Mouse (Mus musculus): ENCODE data around the gene Olfr748. TPM values are rescaled to one million over a fixed set of nuclear protein-coding genes. Genes with fewer than 3 reads are reported as not detected.
"Not testable (repeated sequence)": the region's sequence is repeated elsewhere in the genome, so short reads cannot be mapped to it uniquely, and the experiment has no call there.

Olfr748 gene
- not detected in 2 replicates for polyA plus RNA-seq (2014; fragmentation: Nextera tagmentation; extraction: Ambion mirVana)

DNA sequence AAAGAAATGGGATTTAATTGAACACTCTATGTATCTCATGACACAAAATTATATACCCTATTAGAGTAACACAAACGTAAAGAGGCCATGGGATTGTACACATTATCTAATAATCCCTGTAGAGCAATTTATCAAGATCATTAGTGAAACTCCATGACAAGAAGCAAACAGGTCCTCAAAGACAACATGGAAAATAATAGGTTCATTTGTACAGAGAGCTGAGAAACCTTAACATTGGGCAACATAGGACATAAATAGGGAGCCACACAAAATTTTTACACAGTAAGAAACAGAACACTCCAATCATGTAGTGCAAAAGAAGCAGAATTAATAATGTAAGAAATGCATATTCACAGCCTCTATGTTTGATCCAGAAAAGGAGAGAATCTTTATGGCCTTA is at the start of gene Olfr748:
Gene Olfr748 (plus strand): TSS at position 301 of the 400 bp plus-strand sequence.
- WGBS = 71% methylated on average over 1 of the region's 1 CpGs
- Histone ChIP-seq H3K4me3 (ENCODE audit: low read depth, low read length) (no peak within 1 kb of the TSS), H3K9ac (ENCODE audit: low read length) (no peak within 1 kb of the TSS), H3K27me3 (ENCODE audit: control insufficient read depth, insufficient read depth, low read length) (no peaks in the 10 kb centered on the region), H3K27ac (replicated peaks; ENCODE audit: low read depth, low read length) (no peak within 1 kb of the TSS), H3K36me3 (ENCODE audit: control insufficient read depth, insufficient read depth, low read length) (no peaks in the 10 kb centered on the region), H3K4me2 (ENCODE audit: low read depth, severe bottlenecking) (no peak within 1 kb of the TSS), H3K9me3 (ENCODE audit: control insufficient read depth, low read length) (no peaks in the 10 kb centered on the region), H3K4me1 (ENCODE audit: control insufficient read depth, insufficient read depth, low read length) (no peaks in the 10 kb centered on the region)
- ATAC-seq (ENCODE audit: insufficient number of reproducible peaks, low FRiP score, low TSS enrichment, low read depth) = no peak
- DNase-seq (ENCODE audit: low spot score) = no peak

DNA sequence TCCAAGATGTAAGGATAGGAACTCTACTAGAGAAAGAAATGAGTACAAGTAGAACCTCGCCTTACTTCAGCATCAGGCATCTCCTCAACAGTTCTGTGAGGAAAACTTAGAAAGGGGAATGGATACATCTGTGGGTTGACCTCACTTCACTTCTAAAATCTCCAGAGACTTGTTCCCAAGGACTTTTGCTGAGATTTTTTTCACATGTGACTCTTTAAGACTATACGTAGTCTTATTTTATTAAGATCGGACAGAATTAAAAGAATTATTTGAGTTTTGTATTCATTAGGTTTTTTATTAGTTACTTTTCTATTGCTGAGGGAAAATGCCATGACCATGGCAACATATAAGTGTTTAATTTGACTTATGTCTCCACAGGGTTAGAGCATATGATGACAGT is 14.1 kb upstream of the Olfr748 start, which contains the start of gene Olfr747:
Gene Olfr747 (minus strand): TSS at position 101 of the 400 bp plus-strand sequence.
- no peaks in the 10 kb centered on the region for H3K4me1 ChIP-seq (ENCODE audit: control insufficient read depth, insufficient read depth, low read length)
- H3K36me3 ChIP-seq (ENCODE audit: control insufficient read depth, insufficient read depth, low read length) = no peaks in the 10 kb centered on the region
- 90% methylated on average over 3 of the region's 3 CpGs for WGBS
- H3K27ac ChIP-seq (replicated peaks; ENCODE audit: low read depth, low read length) = no peak within 1 kb of the TSS
- H3K9me3 ChIP-seq (ENCODE audit: control insufficient read depth, low read length) = no peaks in the 10 kb centered on the region
- H3K4me3 ChIP-seq (ENCODE audit: low read depth, low read length) = no peak within 1 kb of the TSS
- no peak within 1 kb of the TSS for H3K4me2 ChIP-seq (ENCODE audit: low read depth, severe bottlenecking)
- H3K9ac ChIP-seq (ENCODE audit: low read length) = no peak within 1 kb of the TSS
- DNase-seq (ENCODE audit: low spot score) = no peak
- no peaks in the 10 kb centered on the region for H3K27me3 ChIP-seq (ENCODE audit: control insufficient read depth, insufficient read depth, low read length)
- no peak for ATAC-seq (ENCODE audit: insufficient number of reproducible peaks, low FRiP score, low TSS enrichment, low read depth)

DNA sequence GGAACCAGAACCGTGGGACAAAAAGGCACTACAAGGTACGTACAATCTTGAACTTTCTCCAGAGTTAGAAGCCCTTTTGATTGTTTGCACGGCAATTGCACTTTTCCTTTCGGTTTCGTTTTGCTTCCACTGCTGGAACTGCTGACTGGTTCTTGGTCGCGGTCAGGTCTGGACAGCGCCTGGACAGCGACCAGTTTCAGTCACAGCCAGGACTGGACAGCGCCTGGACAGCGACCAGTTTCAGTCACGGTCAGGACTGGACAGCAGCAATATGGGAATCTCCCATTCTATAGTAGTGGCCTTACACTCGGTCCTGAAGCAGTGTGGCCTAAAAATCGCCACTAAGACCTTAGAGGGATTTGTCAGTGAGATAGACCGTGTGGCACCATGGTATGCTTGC is 12.7 kb downstream of the Olfr748 start:
- H3K9ac ChIP-seq (ENCODE audit: low read length); H3K36me3 ChIP-seq (ENCODE audit: control insufficient read depth, insufficient read depth, low read length); H3K27me3 ChIP-seq (ENCODE audit: control insufficient read depth, insufficient read depth, low read length); H3K9me3 ChIP-seq (ENCODE audit: control insufficient read depth, low read length); ATAC-seq (ENCODE audit: insufficient number of reproducible peaks, low FRiP score, low TSS enrichment, low read depth); H3K4me3 ChIP-seq (ENCODE audit: low read depth, low read length); H3K4me1 ChIP-seq (ENCODE audit: control insufficient read depth, insufficient read depth, low read length); H3K4me2 ChIP-seq (ENCODE audit: low read depth, severe bottlenecking); H3K27ac ChIP-seq (replicated peaks; ENCODE audit: low read depth, low read length): not testable (repeated sequence)
- peak; percentile 23 for DNase-seq (ENCODE audit: low spot score)
- 92% methylated on average over 15 of the region's 15 CpGs for WGBS

DNA sequence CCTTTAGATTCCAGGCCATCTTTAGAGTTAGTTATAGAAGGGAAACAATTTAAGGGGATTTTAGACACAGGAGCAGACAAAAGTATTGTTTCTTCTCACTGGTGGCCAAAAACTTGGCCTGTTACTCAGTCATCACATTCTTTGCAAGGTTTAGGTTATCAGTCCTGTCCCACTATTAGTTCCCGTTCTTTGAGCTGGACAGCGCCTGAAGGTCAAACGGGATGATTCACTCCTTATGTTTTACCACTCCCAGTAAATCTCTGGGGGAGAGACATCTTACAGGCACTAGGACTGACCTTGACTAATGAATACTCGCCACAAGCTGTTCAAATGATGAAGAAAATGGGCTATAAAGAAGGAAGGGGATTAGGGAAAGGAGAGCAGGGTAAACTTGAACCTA is 15.2 kb downstream of the Olfr748 start:
- not testable (repeated sequence) for H3K27me3 ChIP-seq (ENCODE audit: control insufficient read depth, insufficient read depth, low read length)

DNA sequence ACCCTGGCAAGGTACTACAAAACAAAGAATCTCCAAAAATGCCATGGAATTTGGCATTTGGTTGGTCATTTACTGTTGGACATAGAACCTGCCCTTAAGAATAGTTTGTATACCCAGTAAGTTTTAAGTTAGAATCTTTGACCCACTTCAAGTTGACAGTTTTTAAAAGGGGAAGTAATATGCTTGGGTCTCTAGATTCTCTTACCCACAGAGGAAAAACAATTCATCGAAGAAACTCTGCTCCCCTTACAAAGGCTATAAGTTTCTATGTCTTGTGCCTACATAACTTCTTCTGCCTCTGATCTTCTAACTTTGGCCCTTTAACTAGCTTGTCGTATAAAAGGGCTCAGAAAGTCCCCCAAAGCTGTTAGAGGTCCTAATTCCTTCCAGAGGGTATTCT is 33.2 kb downstream of the Olfr748 start:
- ATAC-seq (ENCODE audit: insufficient number of reproducible peaks, low FRiP score, low TSS enrichment, low read depth) = no peak
- 72% methylated on average over 2 of the region's 2 CpGs for WGBS

More for the DNA sequence above, 15.2 kb downstream of the Olfr748 start:
- not testable (repeated sequence) for H3K36me3 ChIP-seq (ENCODE audit: control insufficient read depth, insufficient read depth, low read length); H3K4me2 ChIP-seq (ENCODE audit: low read depth, severe bottlenecking); H3K4me1 ChIP-seq (ENCODE audit: control insufficient read depth, insufficient read depth, low read length); H3K4me3 ChIP-seq (ENCODE audit: low read depth, low read length); H3K9ac ChIP-seq (ENCODE audit: low read length); H3K27ac ChIP-seq (replicated peaks; ENCODE audit: low read depth, low read length); DNase-seq (ENCODE audit: low spot score); H3K9me3 ChIP-seq (ENCODE audit: control insufficient read depth, low read length); ATAC-seq (ENCODE audit: insufficient number of reproducible peaks, low FRiP score, low TSS enrichment, low read depth)
- WGBS = 83% methylated on average over 3 of the region's 4 CpGs

DNA sequence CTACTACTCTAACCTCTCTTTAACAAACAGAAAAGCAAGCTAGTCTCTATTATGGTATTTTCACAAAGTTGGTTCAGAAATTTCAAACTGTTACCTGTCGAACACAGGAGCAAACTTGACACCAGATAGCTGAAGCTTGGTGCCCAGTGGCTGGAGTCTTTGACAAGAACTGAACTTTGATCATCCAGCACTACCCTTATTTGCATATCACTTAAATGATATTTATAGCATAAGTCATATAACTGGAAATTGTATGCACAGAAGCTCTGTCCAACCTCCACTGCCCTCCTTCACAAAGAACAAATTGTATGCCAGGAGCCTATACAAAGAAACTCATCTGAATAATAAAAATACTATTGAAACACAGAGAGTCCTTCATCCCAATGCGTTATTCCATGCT is 34.4 kb downstream of the Olfr748 start:
- no peak for ATAC-seq (ENCODE audit: insufficient number of reproducible peaks, low FRiP score, low TSS enrichment, low read depth)
- Histone ChIP-seq H3K4me3 (ENCODE audit: low read depth, low read length) (no peak overlapping the region), H3K9ac (ENCODE audit: low read length) (no peak overlapping the region), H3K4me2 (ENCODE audit: low read depth, severe bottlenecking) (no peak overlapping the region), H3K4me1 (ENCODE audit: control insufficient read depth, insufficient read depth, low read length) (no peaks in the 10 kb centered on the region), H3K36me3 (ENCODE audit: control insufficient read depth, insufficient read depth, low read length) (no peaks in the 10 kb centered on the region), H3K27ac (replicated peaks; ENCODE audit: low read depth, low read length) (no peak overlapping the region), H3K27me3 (ENCODE audit: control insufficient read depth, insufficient read depth, low read length) (no peaks in the 10 kb centered on the region), H3K9me3 (ENCODE audit: control insufficient read depth, low read length) (no peaks in the 10 kb centered on the region)
- WGBS = 82% methylated on average over 2 of the region's 2 CpGs
- DNase-seq (ENCODE audit: low spot score) = no peak

More for the DNA sequence above, 33.2 kb downstream of the Olfr748 start:
- DNase-seq (ENCODE audit: low spot score) = no peak
- Histone ChIP-seq H3K4me2 (ENCODE audit: low read depth, severe bottlenecking) (no peak overlapping the region), H3K9me3 (ENCODE audit: control insufficient read depth, low read length) (no peaks in the 10 kb centered on the region), H3K4me3 (ENCODE audit: low read depth, low read length) (no peak overlapping the region), H3K4me1 (ENCODE audit: control insufficient read depth, insufficient read depth, low read length) (no peaks in the 10 kb centered on the region), H3K27ac (replicated peaks; ENCODE audit: low read depth, low read length) (no peak overlapping the region), H3K36me3 (ENCODE audit: control insufficient read depth, insufficient read depth, low read length) (no peaks in the 10 kb centered on the region), H3K27me3 (ENCODE audit: control insufficient read depth, insufficient read depth, low read length) (no peaks in the 10 kb centered on the region), H3K9ac (ENCODE audit: low read length) (no peak overlapping the region)

DNA sequence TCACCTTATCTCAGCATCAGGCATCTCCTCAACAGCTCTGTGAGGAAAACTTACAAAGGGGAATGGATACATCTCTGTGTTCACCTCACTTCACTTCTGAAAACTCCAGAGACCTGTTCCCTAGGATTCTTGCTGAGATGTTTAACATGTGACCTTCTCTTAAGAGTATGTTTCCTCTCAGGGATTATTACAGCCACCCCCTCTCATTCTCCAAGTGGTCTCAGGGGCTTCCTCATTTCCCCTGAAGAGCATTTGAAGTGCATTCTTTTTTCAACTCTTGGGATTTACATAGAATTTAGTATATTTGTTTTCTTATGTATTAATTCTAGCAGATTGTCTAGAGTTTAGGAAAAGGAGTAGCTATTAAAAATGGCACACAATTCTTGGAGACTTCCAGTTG is 37.8 kb downstream of the Olfr748 start, which contains the start of gene Olfr749:
Gene Olfr749 (minus strand): TSS at position 101 of the 400 bp plus-strand sequence.
- Histone ChIP-seq H3K9ac (ENCODE audit: low read length) (no peak within 1 kb of the TSS), H3K4me1 (ENCODE audit: control insufficient read depth, insufficient read depth, low read length) (no peaks in the 10 kb centered on the region), H3K4me2 (ENCODE audit: low read depth, severe bottlenecking) (no peak within 1 kb of the TSS), H3K27ac (replicated peaks; ENCODE audit: low read depth, low read length) (no peak within 1 kb of the TSS), H3K27me3 (ENCODE audit: control insufficient read depth, insufficient read depth, low read length) (no peaks in the 10 kb centered on the region), H3K9me3 (ENCODE audit: control insufficient read depth, low read length) (no peaks in the 10 kb centered on the region), H3K36me3 (ENCODE audit: control insufficient read depth, insufficient read depth, low read length) (no peaks in the 10 kb centered on the region), H3K4me3 (ENCODE audit: low read depth, low read length) (no peak within 1 kb of the TSS)
- DNase-seq (ENCODE audit: low spot score) (no peak), ATAC-seq (ENCODE audit: insufficient number of reproducible peaks, low FRiP score, low TSS enrichment, low read depth) (no peak)

DNA sequence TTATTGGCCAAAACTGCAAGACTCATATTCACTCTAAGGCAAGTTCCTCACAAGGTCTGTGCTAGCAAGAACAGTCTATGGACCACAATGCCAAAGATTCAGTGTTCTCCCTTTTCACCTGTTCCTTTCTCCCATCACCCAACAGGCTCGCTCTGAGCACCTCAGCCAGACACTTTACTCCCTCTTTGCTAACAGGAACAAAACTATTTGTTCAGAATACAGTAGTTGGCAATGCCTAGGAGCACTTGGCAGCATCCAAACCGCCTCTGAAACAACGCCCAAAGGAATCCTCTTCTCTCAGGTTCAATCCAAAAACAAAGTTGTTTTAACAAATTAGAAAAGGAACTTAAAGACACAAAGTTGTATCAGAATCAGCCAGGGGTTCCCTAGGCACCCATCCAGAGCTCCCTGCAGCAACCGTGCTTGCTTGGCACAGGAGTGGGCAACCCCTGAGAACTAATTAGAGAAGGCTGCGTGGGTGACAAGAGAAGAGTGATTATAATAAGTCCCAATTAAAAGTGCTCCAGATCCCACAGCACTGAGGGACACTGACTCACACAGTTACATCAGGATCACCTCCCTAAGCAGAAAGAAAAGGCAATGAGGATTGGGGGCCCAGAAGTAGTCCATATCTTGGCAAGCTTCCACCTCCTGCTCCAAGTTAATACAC is 51.4 kb downstream of the Olfr748 start:
- H3K4me2 ChIP-seq (ENCODE audit: low read depth, severe bottlenecking) = no peak overlapping the region
- no peak overlapping the region for H3K9ac ChIP-seq (ENCODE audit: low read length)
- DNase-seq (ENCODE audit: low spot score) (no peak), ATAC-seq (ENCODE audit: insufficient number of reproducible peaks, low FRiP score, low TSS enrichment, low read depth) (no peak)
- WGBS = 78% methylated on average over 5 of the region's 5 CpGs
- H3K4me1 ChIP-seq (ENCODE audit: control insufficient read depth, insufficient read depth, low read length) = no peaks in the 10 kb centered on the region
- H3K36me3 ChIP-seq (ENCODE audit: control insufficient read depth, insufficient read depth, low read length) = no peaks in the 10 kb centered on the region
- H3K27me3 ChIP-seq (ENCODE audit: control insufficient read depth, insufficient read depth, low read length) = no peaks in the 10 kb centered on the region
- H3K27ac ChIP-seq (replicated peaks; ENCODE audit: low read depth, low read length) = no peak overlapping the region
- no peaks in the 10 kb centered on the region for H3K9me3 ChIP-seq (ENCODE audit: control insufficient read depth, low read length)
- no peak overlapping the region for H3K4me3 ChIP-seq (ENCODE audit: low read depth, low read length)
